Mouse (Mus musculus): ENCODE results near the gene Lrp1. TPM values are rescaled to one million over a fixed set of nuclear protein-coding genes. Genes with fewer than 3 reads are reported as not detected.

Gene Lrp1
- polyA plus RNA-seq, 1 experiment from 2014 or later, result 95.6 TPM

DNA sequence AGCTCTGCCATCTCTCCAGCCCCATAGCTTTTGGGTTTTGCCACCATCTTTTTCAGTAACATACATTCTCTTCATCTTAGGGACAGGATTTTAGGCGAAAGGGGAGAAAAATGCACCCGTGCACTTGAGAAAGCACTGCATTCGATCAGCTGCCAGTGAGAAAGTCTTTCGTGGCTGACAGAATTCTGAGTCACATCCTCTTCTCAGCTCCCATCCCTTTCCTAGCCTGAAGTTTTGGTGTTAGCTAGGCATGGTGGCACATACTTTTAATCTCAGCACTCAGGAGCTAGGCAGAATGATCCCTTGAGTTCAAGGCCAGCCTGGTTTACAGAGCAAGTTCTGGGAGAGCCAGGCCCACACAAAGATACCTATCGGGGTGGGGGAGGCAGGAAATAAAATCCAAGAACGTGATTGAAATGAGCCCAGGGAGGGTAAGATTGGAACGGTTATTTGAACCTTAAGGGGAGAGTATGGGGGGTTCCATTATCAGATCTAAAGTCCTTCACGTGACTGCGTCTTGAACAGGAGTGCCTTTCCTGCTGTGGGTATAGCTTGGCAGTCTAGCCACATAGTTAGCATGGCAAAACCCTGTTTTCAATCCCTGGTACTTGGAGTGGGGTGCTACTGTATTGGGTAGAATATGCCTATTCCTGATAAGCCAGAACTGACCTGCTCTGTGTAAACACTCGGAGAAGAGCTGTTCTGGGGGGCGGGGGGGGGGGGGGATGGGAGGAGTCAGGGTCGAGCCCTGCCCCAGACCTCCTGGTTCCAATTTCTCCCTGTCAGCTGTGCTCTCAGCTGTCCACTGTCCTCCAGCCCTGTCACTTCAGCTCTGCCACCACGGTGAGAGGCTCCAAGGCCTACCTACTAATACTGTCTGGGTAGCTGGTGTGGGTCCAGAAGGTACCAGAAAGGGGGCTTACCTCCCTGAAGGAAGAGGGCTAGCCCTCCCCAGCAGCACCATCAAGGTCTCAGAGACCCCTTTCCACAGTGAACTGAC, 119.8 kb downstream of the Lrp1 start, which contains the start of gene Stac3:
Stac3 (plus strand) TSS at position 793 of the 1,000 bp plus-strand sequence.
- no peak for ATAC-seq (ENCODE audit: insufficient read depth, low FRiP score)
- H3K4me2 ChIP-seq (ENCODE audit: low read depth, low read length), result no peak within 1 kb of the TSS
- no peak within 1 kb of the TSS for H3K4me3 ChIP-seq (replicated peaks; ENCODE audit: low read length)
- no peak within 1 kb of the TSS for H3K27ac ChIP-seq (ENCODE audit: low read length)
- WGBS, result 61% methylated on average over 13 of the region's 13 CpGs
- no peaks in the 10 kb centered on the region for H3K4me1 ChIP-seq (ENCODE audit: control insufficient read depth, insufficient read depth, low read length)
- H3K27me3 ChIP-seq (ENCODE audit: control insufficient read depth, insufficient read depth, low read length), result no peaks in the 10 kb centered on the region
- no peak within 1 kb of the TSS for H3K9ac ChIP-seq (ENCODE audit: low read length)
- H3K36me3 ChIP-seq (ENCODE audit: control insufficient read depth, insufficient read depth, low read length), result peaks cover 5% of the 10 kb centered on the region; the same call in 1 of the 2 replicates
- H3K9me3 ChIP-seq (replicated peaks; ENCODE audit: control insufficient read depth, low read length), result no peaks in the 10 kb centered on the region

DNA sequence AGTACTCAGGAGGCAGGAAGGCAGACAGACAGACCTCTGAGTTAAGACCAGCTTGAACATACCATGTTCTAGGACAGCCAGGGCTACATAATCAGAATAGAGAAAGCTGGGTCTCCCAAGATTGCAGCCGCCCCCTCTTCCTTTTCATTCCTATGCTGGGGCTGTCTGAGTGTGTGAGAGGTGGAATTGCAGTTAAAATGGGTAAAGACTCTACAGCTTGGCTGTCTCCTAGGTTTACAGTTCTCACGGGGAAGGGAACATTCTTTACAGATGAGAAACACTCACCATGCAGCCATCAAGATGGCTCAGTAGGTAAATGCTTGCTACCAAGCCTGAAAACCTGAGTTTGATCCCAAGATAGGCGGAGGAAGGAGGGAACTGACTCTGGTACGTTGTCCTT, 120.9 kb downstream of the Lrp1 start:
- Histone ChIP-seq H3K9ac (ENCODE audit: low read length) (no peak overlapping the region), H3K27ac (ENCODE audit: low read length) (no peak overlapping the region), H3K9me3 (replicated peaks; ENCODE audit: control insufficient read depth, low read length) (no peaks in the 10 kb centered on the region), H3K27me3 (ENCODE audit: control insufficient read depth, insufficient read depth, low read length) (no peaks in the 10 kb centered on the region), H3K4me1 (ENCODE audit: control insufficient read depth, insufficient read depth, low read length) (no peaks in the 10 kb centered on the region), H3K4me2 (ENCODE audit: low read depth, low read length) (no peak overlapping the region), H3K36me3 (ENCODE audit: control insufficient read depth, insufficient read depth, low read length) (peaks cover 11% of the 10 kb centered on the region), H3K4me3 (replicated peaks; ENCODE audit: low read length) (no peak overlapping the region)
- no peak for ATAC-seq (ENCODE audit: insufficient read depth, low FRiP score)
- 80% methylated on average over 4 of the region's 4 CpGs for WGBS

DNA sequence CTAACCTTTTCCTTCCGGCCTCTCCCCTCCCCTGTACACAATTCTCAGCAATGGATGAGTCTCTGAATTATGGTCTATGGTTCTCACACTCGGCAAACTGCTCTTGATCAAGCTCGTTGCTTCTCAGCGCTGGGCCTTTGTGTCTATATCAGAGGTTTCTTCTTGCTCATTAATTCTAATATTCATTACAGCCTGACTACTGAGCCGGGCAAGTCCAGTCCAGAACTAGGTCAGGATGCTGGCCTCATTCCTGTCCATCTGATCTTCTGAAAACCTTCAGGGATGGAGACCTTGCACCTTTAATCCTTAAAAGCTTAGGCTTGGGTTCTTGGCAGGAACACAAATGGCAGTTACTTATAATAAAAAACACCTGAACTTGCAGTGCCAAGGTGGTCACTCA, 121.4 kb downstream of the Lrp1 start:
- Histone ChIP-seq H3K4me3 (replicated peaks; ENCODE audit: low read length) (no peak overlapping the region), H3K9ac (ENCODE audit: low read length) (no peak overlapping the region), H3K27ac (ENCODE audit: low read length) (no peak overlapping the region), H3K4me2 (ENCODE audit: low read depth, low read length) (no peak overlapping the region), H3K36me3 (ENCODE audit: control insufficient read depth, insufficient read depth, low read length) (peaks cover 16% of the 10 kb centered on the region), H3K27me3 (ENCODE audit: control insufficient read depth, insufficient read depth, low read length) (no peaks in the 10 kb centered on the region), H3K9me3 (replicated peaks; ENCODE audit: control insufficient read depth, low read length) (no peaks in the 10 kb centered on the region), H3K4me1 (ENCODE audit: control insufficient read depth, insufficient read depth, low read length) (no peaks in the 10 kb centered on the region)
- 86% methylated on average over 5 of the region's 5 CpGs for WGBS
- no peak for ATAC-seq (ENCODE audit: insufficient read depth, low FRiP score)

DNA sequence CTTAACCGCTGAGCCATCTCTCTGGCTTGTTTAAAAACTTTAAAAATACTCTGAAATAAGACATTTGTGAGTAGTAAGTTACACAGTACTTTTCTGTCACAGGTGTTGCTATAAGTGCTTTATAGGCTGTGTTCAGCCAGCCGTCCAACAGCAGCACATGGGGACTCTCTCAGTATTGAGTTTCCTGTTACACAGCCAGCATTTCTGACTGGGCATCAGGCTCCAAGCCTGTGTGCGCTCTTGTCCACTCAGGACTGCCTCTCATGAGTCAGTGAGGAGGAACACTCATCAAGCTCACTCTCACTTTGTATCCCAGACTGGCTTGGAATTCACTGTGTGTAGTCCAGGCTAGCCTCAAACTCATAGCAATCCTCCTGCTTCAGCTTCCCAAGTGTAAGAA, 124.8 kb downstream of the Lrp1 start:
- no peak overlapping the region for H3K4me2 ChIP-seq (ENCODE audit: low read depth, low read length)
- no peak overlapping the region for H3K4me3 ChIP-seq (replicated peaks; ENCODE audit: low read length)
- peaks cover 25% of the 10 kb centered on the region for H3K36me3 ChIP-seq (ENCODE audit: control insufficient read depth, insufficient read depth, low read length)
- 90% methylated on average over 3 of the region's 3 CpGs for WGBS
- H3K27ac ChIP-seq (ENCODE audit: low read length), result no peak overlapping the region
- H3K27me3 ChIP-seq (ENCODE audit: control insufficient read depth, insufficient read depth, low read length), result no peaks in the 10 kb centered on the region
- no peak overlapping the region for H3K9ac ChIP-seq (ENCODE audit: low read length)
- no peak for ATAC-seq (ENCODE audit: insufficient read depth, low FRiP score)
- no peaks in the 10 kb centered on the region for H3K4me1 ChIP-seq (ENCODE audit: control insufficient read depth, insufficient read depth, low read length)
- no peaks in the 10 kb centered on the region for H3K9me3 ChIP-seq (replicated peaks; ENCODE audit: control insufficient read depth, low read length)

DNA sequence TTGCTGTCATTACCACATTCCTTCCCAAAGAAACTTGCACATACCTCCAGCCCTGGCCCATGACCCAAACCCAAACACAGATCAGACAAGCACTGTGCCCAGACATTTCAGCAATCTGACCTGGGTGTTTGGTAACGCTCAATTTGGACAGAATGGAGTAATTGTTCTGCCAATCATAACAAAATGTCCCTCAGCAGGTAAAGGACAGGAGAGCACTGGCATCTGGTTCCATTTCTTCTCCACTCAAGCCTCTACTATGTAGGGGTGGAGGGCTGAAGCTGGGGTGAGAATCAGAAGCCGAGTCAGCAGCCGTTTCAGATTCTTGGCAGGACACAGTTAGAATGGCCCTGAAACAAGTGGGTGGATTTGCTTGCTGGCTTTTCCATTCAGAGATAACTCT, 128.8 kb downstream of the Lrp1 start:
- H3K36me3 ChIP-seq (ENCODE audit: control insufficient read depth, insufficient read depth, low read length), result peaks cover 27% of the 10 kb centered on the region
- no peak overlapping the region for H3K4me2 ChIP-seq (ENCODE audit: low read depth, low read length)
- H3K27ac ChIP-seq (ENCODE audit: low read length), result no peak overlapping the region
- no peak for ATAC-seq (ENCODE audit: insufficient read depth, low FRiP score)
- no peaks in the 10 kb centered on the region for H3K4me1 ChIP-seq (ENCODE audit: control insufficient read depth, insufficient read depth, low read length)
- no peak overlapping the region for H3K4me3 ChIP-seq (replicated peaks; ENCODE audit: low read length)
- no peak overlapping the region for H3K9ac ChIP-seq (ENCODE audit: low read length)
- no peaks in the 10 kb centered on the region for H3K27me3 ChIP-seq (ENCODE audit: control insufficient read depth, insufficient read depth, low read length)
- H3K9me3 ChIP-seq (replicated peaks; ENCODE audit: control insufficient read depth, low read length), result no peaks in the 10 kb centered on the region
- WGBS, result 71% methylated on average over 3 of the region's 3 CpGs

DNA sequence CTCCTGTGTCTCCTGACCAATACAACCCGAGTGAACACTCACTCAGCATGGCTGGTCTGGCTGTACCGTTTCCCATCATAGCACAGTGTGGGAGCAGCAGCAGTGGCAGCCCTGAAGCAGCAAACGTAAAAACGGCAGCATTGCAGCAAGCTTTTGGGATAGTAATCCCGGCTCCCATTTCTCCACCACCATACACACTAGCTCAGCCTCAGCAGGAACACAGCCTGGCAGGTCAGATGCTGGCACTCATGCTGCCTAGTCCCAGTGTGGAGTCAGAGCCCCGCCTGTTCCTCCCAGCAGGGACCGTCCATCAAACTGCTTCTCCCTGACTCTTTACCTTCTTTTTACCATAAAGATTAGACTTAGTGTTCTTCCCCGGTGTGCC, 129.8 kb downstream of the Lrp1 start:
- Histone ChIP-seq H3K27me3 (ENCODE audit: control insufficient read depth, insufficient read depth, low read length) (no peaks in the 10 kb centered on the region), H3K9me3 (replicated peaks; ENCODE audit: control insufficient read depth, low read length) (no peaks in the 10 kb centered on the region), H3K4me1 (ENCODE audit: control insufficient read depth, insufficient read depth, low read length) (no peaks in the 10 kb centered on the region), H3K36me3 (ENCODE audit: control insufficient read depth, insufficient read depth, low read length) (peaks cover 25% of the 10 kb centered on the region), H3K9ac (ENCODE audit: low read length) (no peak overlapping the region), H3K4me2 (ENCODE audit: low read depth, low read length) (no peak overlapping the region), H3K4me3 (replicated peaks; ENCODE audit: low read length) (no peak overlapping the region), H3K27ac (ENCODE audit: low read length) (no peak overlapping the region)
- 79% methylated on average over 8 of the region's 8 CpGs for WGBS
- ATAC-seq (ENCODE audit: insufficient read depth, low FRiP score), result no peak

DNA sequence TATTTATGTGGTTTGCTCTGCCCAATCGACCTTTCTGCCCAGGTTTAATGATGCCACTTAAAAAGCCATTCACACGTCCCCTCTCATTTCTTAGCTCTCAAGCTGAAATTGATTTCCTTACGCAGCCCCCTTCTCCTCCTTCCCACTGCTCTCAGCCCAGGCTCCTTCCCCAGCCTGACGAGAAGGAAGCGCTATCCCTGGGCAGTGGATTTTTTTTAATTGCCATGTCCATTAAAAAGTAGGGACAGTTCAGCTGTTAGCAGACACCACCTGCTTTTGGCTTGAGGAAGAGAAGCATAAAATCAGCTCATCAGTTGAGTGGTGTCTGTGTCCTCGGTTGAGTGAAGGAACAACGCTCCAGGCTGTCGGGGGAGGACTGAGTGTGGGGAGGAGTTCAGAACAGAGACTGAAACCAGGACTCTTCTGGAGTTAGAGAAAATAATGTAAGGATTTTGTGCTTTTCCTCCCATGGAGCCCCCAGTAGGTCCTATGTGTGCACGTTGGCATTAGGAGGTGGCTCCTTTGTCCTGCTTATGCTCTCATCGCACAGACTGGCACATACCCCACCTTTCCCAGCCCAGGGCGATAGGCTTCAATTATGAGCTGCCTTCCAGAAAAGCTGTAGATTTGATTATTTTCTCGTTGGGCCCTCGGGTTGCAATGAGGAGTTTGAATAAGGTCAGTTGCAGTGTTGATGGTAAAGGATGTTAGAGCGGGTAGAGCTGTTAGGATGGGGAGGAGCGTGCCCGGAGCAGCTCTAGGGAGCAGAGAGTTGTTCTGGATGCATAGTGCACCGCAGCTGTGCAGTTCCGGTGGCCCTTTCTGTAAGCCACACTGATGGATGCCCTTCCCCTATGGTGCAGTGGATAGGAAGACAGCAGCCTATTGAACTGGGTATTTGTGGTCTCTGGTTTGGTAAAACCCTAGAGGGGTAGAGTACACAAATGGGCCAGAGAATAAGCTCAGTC, 130.5 kb downstream of the Lrp1 start:
- peaks cover 26% of the 10 kb centered on the region for H3K36me3 ChIP-seq (ENCODE audit: control insufficient read depth, insufficient read depth, low read length)
- no peak for ATAC-seq (ENCODE audit: insufficient read depth, low FRiP score)

DNA sequence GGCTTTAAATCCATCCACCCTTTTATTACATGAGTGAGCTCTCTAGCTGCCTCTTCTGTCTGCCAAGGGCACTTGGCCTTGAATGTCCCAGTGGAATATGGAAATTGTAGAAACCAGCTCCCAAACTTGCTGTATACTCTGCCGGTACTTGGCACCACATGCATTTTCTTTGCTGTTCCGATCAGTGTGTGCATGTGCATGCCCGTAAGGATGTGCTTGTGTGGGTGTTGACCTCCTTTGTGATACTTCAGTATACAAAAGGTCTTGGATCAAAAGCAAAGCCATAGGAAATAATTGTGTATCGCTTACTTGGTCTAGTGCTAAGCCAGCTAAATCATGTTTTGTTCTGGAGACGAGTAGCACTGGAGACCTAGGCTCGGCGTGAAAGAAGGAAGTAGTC, 132.1 kb downstream of the Lrp1 start:
- Histone ChIP-seq H3K9me3 (replicated peaks; ENCODE audit: control insufficient read depth, low read length) (no peaks in the 10 kb centered on the region), H3K9ac (ENCODE audit: low read length) (no peak overlapping the region), H3K36me3 (ENCODE audit: control insufficient read depth, insufficient read depth, low read length) (peaks cover 24% of the 10 kb centered on the region; the same call in 1 of the 2 replicates), H3K27me3 (ENCODE audit: control insufficient read depth, insufficient read depth, low read length) (no peaks in the 10 kb centered on the region), H3K4me2 (ENCODE audit: low read depth, low read length) (no peak overlapping the region), H3K27ac (ENCODE audit: low read length) (no peak overlapping the region), H3K4me3 (replicated peaks; ENCODE audit: low read length) (no peak overlapping the region), H3K4me1 (ENCODE audit: control insufficient read depth, insufficient read depth, low read length) (no peaks in the 10 kb centered on the region)
- ATAC-seq (ENCODE audit: insufficient read depth, low FRiP score), result no peak
- 88% methylated on average over 7 of the region's 7 CpGs for WGBS

More for the DNA sequence above, 130.5 kb downstream of the Lrp1 start:
- H3K9ac ChIP-seq (ENCODE audit: low read length), result no peak overlapping the region
- H3K27me3 ChIP-seq (ENCODE audit: control insufficient read depth, insufficient read depth, low read length), result no peaks in the 10 kb centered on the region
- H3K9me3 ChIP-seq (replicated peaks; ENCODE audit: control insufficient read depth, low read length), result no peaks in the 10 kb centered on the region
- no peaks in the 10 kb centered on the region for H3K4me1 ChIP-seq (ENCODE audit: control insufficient read depth, insufficient read depth, low read length)
- 84% methylated on average over 18 of the region's 18 CpGs for WGBS
- H3K4me3 ChIP-seq (replicated peaks; ENCODE audit: low read length), result no peak overlapping the region
- H3K4me2 ChIP-seq (ENCODE audit: low read depth, low read length), result no peak overlapping the region
- H3K27ac ChIP-seq (ENCODE audit: low read length), result no peak overlapping the region
